Mouse (Mus musculus) midbrain, embryonic 13.5 days (tissue): ENCODE results near the gene 5430402E10Rik. TPM values are rescaled to one million over a fixed set of nuclear protein-coding genes. Genes with fewer than 3 reads are reported as not detected.
"Not testable (repeated sequence)": the region's sequence is repeated elsewhere in the genome, so short reads cannot be mapped to it uniquely, and the experiment has no call there.

ENCODE experiments used
- ATAC-seq: fragments of 200-750 bp; cut with Nextera tagmentation; 2 replicates; pipeline ENCODE4 v1.8.0; 2017; ENCODE audit warnings: mild to moderate bottlenecking, moderate TSS enrichment, moderate library complexity
- H3K27ac ChIP-seq: fragments of 300-500 bp; sonication (generic); 2 replicates; pipeline ENCODE4 v1.5.1; 2015; ENCODE audit warnings: inconsistent platforms, mild to moderate bottlenecking, moderate library complexity
- H3K27me3 ChIP-seq: fragments of 300-500 bp; sonication (generic); 2 replicates; pipeline ENCODE4 v1.6.1; 2015; ENCODE audit warnings: mild to moderate bottlenecking, inconsistent platforms
- H3K36me3 ChIP-seq: fragments of 300-500 bp; sonication (generic); 2 replicates; pipeline ENCODE4 v1.6.1; 2015; ENCODE audit warnings: mild to moderate bottlenecking, inconsistent platforms
- H3K4me1 ChIP-seq: fragments of 300-500 bp; sonication (generic); replicated peaks from 2 replicates; pipeline ENCODE4 v1.6.1; 2015; ENCODE audit warnings: inconsistent platforms
- H3K4me2 ChIP-seq: fragments of 300-500 bp; sonication (generic); replicated peaks from 2 replicates; pipeline ENCODE4 v1.6.1; 2015; ENCODE audit warnings: moderate library complexity, mild to moderate bottlenecking, inconsistent platforms
- H3K4me3 ChIP-seq: fragments of 300-500 bp; sonication (generic); replicated peaks from 2 replicates; pipeline ENCODE4 v1.5.1; 2015; ENCODE audit warnings: mild to moderate bottlenecking, inconsistent platforms
- H3K9ac ChIP-seq: fragments of 300-500 bp; sonication (generic); replicated peaks from 2 replicates; pipeline ENCODE4 v1.6.1; 2015; ENCODE audit warnings: mild to moderate bottlenecking, inconsistent platforms
- H3K9me3 ChIP-seq: fragments of 300-500 bp; sonication (generic); 2 replicates; pipeline ENCODE4 v1.6.1; 2016; ENCODE audit warnings: mild to moderate bottlenecking, inconsistent platforms
- WGBS: fragments of 180-500 bp; shearing (Covaris S2); methylation state at CpG from one replicate; pipeline ENCODE4 v1.1.7; 2015; 5-methylcytosine and 5-hydroxymethylcytosine counted together
- polyA plus RNA-seq: library from polyadenylated mRNA; unstranded; fragments of >200 nt; fragmentation: Nextera tagmentation; extraction: Ambion mirVana; gene quantifications from 2 replicates; pipeline ENCODE4 v1.2.1, GENCODE M21; 2015

The 5430402E10Rik gene
- not detected in 2 replicates for polyA plus RNA-seq

DNA sequence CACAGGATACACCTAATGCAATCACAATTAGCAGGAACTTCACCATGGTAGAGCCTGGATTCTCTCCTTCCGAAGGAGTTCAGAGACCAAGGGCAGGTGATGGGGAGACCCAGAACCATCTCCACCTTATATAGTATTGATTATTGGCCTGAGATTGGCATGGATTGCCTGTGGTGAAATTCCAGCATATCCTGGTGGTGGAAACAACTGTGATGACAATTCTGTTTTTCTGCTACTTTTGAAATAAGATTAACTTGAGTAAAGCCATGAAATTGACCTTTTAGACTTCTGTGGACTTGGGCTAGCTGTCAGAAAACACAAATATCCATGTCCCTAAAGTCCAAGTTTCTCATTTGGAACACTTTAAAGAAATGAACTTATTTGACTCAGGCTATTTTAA, at the start of gene 5430402E10Rik:
TSS of gene 5430402E10Rik (minus strand) at position 101 of the 400 bp plus-strand sequence.
- not testable (repeated sequence) for H3K9ac ChIP-seq, H3K4me1 ChIP-seq, H3K4me2 ChIP-seq, H3K9me3 ChIP-seq, H3K27ac ChIP-seq, ATAC-seq, H3K27me3 ChIP-seq, H3K36me3 ChIP-seq, H3K4me3 ChIP-seq
- WGBS: 100% methylated on average over 1 of the region's 1 CpGs

DNA sequence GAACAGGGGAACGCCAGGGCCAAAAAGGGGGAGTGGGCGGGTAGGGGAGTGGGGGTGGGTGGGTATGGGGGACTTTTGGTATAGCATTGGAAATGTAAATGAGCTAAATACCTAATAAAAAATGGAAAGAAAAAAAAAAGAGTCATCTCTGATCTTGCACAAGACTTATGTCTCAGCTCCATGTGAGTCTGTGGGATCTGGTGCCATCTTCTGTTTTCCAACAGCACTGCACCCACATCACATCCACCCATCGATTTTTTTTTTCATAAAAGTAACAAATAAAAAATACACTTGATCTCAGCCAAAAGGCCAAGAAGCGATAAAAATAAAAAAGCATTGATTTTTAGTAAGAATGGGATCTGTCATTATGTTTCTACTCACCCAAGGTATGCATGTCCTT, 44.8 kb downstream of the 5430402E10Rik start:
- not testable (repeated sequence) for H3K4me1 ChIP-seq, ATAC-seq, H3K9me3 ChIP-seq, H3K9ac ChIP-seq, H3K27ac ChIP-seq, H3K36me3 ChIP-seq, H3K27me3 ChIP-seq, H3K4me2 ChIP-seq, H3K4me3 ChIP-seq
- 46% methylated on average over 2 of the region's 4 CpGs for WGBS

Other genes with a start within 250 kb of the 5430402E10Rik start
- gene Prkx, start 128.8 kb downstream of the 5430402E10Rik start, polyA plus RNA-seq: 27.2 and 27.9 TPM in 2 replicates
- not detected in 2 replicates for gene Pbsn, start 71.4 kb downstream of the 5430402E10Rik start, polyA plus RNA-seq
- gene Gm14744, start 60.3 kb downstream of the 5430402E10Rik start, polyA plus RNA-seq: not detected in 2 replicates
- 0.30 TPM in 1 of 2 replicates, not detected in the other for gene Obp1a, start 166.3 kb upstream of the 5430402E10Rik start, polyA plus RNA-seq
- gene Gm5938, start 200.4 kb upstream of the 5430402E10Rik start, polyA plus RNA-seq: not detected in 2 replicates